Mouse (Mus musculus) embryonic fibroblast, embryonic 13.5 days (primary cell): ENCODE data around the gene Milr1.

Experiments used
- CTCF ChIP-seq: IDR thresholded peaks from 2 replicates; pipeline ENCODE4 v1.5.1; 2011; ENCODE audit warnings: mild to moderate bottlenecking, control low read depth, low read length, moderate library complexity, borderline replicate concordance; ENCODE audit not compliant: insufficient read depth
- POLR2A ChIP-seq: IDR thresholded peaks from 2 replicates; pipeline ENCODE4 v1.6.1; 2011; ENCODE audit warnings: low read depth, mild to moderate bottlenecking, control low read depth, low read length, moderate library complexity

- TF ChIP-seq POLR2A (no peak), CTCF (no peak)
These were observed 15.7 kb downstream of the Milr1 start for GRCm38 (mm10) chr11:106766611-106767162.
